Mouse (Mus musculus): ENCODE results near the gene Csnk1e.

- TF ChIP-seq CTCF (IDR thresholded peaks at IDR 0.05; ENCODE audit: borderline replicate concordance, insufficient read depth, low read length) (no peak), POLR2A (IDR thresholded peaks at IDR 0.05; ENCODE audit: low read depth, low read length) (no peak)
These were observed 48.8 kb downstream of the Csnk1e start for GRCm38 (mm10) chr15:79406564-79406963.

Measured in embryonic fibroblast, embryonic 13.5 days (primary cell).